ENCODE assay signal across 29 mouse cellular contexts in the genomic region with DNA sequence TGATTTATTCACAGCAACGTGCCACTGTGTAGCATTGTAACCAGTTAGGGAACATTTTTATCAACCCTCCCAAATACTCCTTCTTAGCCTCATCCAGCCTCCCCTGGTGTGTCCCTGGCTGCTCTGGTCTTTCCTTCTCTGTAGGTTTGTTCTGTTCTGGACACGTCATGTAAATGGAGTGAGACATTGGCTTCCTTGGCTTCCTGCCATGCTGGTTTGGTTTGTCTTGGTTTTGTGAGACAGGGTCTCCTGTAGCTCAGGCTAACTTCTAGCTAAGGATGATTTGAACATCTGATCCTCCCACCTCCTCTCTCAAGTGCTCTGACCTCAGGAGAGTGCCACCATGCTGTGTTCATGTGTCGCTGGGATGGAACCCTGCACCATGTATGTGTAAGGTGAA. TPM values are rescaled to one million over a fixed set of nuclear protein-coding genes. Genes with fewer than 3 reads are reported as not detected.
DNase-seq lines count a peak whose midpoint lies in the region; ATAC-seq and TF ChIP-seq lines count a peak whose summit lies in the region.
"Had no signal": no experiment of that assay in that cellular context is flagged by ENCODE, and none has a peak within 500 bp of the region (broad histone marks: within the 10 kb centered on the region; RNA-seq: fewer than 3 reads in every experiment).

No protein-coding gene starts in this region.

- H3K4me3 ChIP-seq in intestine, postnatal 0 days (ENCODE audit: low read depth, low read length) = no peak overlapping the region
- no peak overlapping the region for H3K4me3 ChIP-seq in intestine, embryonic 16.5 days (ENCODE audit: low read length)
- no peak overlapping the region for H3K4me3 ChIP-seq in kidney, embryonic 15.5 days (replicated peaks)
- H3K4me3 ChIP-seq: embryonic facial prominence, embryonic 10.5 days; embryonic facial prominence, embryonic 13.5 days; erythroblast, embryonic 14.5 days; forebrain, embryonic 12.5 days; forebrain, embryonic 15.5 days; heart, embryonic 12.5 days; heart, embryonic 15.5 days; hindbrain, embryonic 10.5 days; hindbrain, embryonic 13.5 days had no signal

- peak overlapping the region; percentile 79; the same call in 1 of the 2 replicates for H3K27ac ChIP-seq in intestine, postnatal 0 days (ENCODE audit: low read depth, low read length)
- H3K27ac ChIP-seq in intestine, embryonic 16.5 days (ENCODE audit: low read length) = no peak overlapping the region
- peak overlapping the region; percentile 82; the same call in 1 of the 2 replicates for H3K27ac ChIP-seq in kidney, embryonic 15.5 days
- H3K27ac ChIP-seq: embryonic facial prominence, embryonic 10.5 days; embryonic facial prominence, embryonic 13.5 days; forebrain, embryonic 15.5 days; heart, embryonic 15.5 days; hindbrain, embryonic 10.5 days; hindbrain, embryonic 13.5 days had no signal

- 76% methylated on average over 3 of the region's 3 CpGs for WGBS in intestine, postnatal 0 days
- 67% methylated on average over 3 of the region's 3 CpGs for WGBS in intestine, embryonic 16.5 days
- 74% methylated on average over 3 of the region's 3 CpGs for WGBS in kidney, embryonic 15.5 days

- no peak for DNase-seq in kidney, adult 18-20 months
- DNase-seq in kidney, postnatal 10 days = peak; percentile 32
- no peak for DNase-seq in kidney, postnatal 14 days
- DNase-seq in Muller cell, postnatal 12 days (ENCODE audit: inconsistent ontology term) = peak; percentile 47
- no peak for DNase-seq in T-cell, adult 2 months (ENCODE audit: low spot score)
- DNase-seq: adrenal gland, postnatal 10 days; B cell, adult 2 months; cerebellum, adult 18-20 months; cerebellum, adult 9-10 months; cerebellum, postnatal 36 days; embryo, embryonic 11 days; gastrocnemius, postnatal 25 days; heart, adult 18-20 months; heart, postnatal 10 days; heart, postnatal 36 days had no signal

- H3K27me3 ChIP-seq in intestine, postnatal 0 days (replicated peaks; ENCODE audit: control insufficient read depth, insufficient read depth, low read length) = no peaks in the 10 kb centered on the region
- H3K27me3 ChIP-seq in intestine, embryonic 16.5 days (replicated peaks; ENCODE audit: control insufficient read depth, insufficient read depth, low read length) = no peaks in the 10 kb centered on the region
- H3K27me3 ChIP-seq in kidney, embryonic 15.5 days = no peaks in the 10 kb centered on the region
- H3K27me3 ChIP-seq: CH12.LX; embryonic facial prominence, embryonic 13.5 days; forebrain, embryonic 12.5 days; forebrain, embryonic 15.5 days; heart, embryonic 12.5 days; heart, embryonic 15.5 days; hindbrain, embryonic 13.5 days had no signal

- no peak for TF ChIP-seq CTCF in intestine, postnatal 0 days (IDR thresholded peaks at IDR 0.05; ENCODE audit: low read depth)

- H3K36me3 ChIP-seq in intestine, postnatal 0 days (ENCODE audit: control insufficient read depth, insufficient read depth) = peaks cover 10% of the 10 kb centered on the region; the same call in 1 of the 2 replicates
- H3K36me3 ChIP-seq in intestine, embryonic 16.5 days (ENCODE audit: control insufficient read depth, insufficient read depth, low read length) = no peaks in the 10 kb centered on the region
- H3K36me3 ChIP-seq in kidney, embryonic 15.5 days = no peaks in the 10 kb centered on the region
- H3K36me3 ChIP-seq: embryonic facial prominence, embryonic 10.5 days; embryonic facial prominence, embryonic 13.5 days; forebrain, embryonic 12.5 days; forebrain, embryonic 15.5 days; hindbrain, embryonic 10.5 days; hindbrain, embryonic 13.5 days had no signal

- ATAC-seq in intestine, postnatal 0 days = no peak
- ATAC-seq in intestine, embryonic 16.5 days = no peak
- ATAC-seq in kidney, embryonic 15.5 days (replicated peaks; ENCODE audit: low FRiP score) = no peak
- ATAC-seq: forebrain, embryonic 15.5 days; hindbrain, embryonic 16.5 days had no signal

- no peaks in the 10 kb centered on the region for H3K9me3 ChIP-seq in intestine, postnatal 0 days (ENCODE audit: control insufficient read depth)
- peaks cover 4% of the 10 kb centered on the region; the same call in 1 of the 2 replicates for H3K9me3 ChIP-seq in intestine, embryonic 16.5 days (ENCODE audit: control insufficient read depth, low read length)
- no peaks in the 10 kb centered on the region for H3K9me3 ChIP-seq in kidney, embryonic 15.5 days (replicated peaks)
- H3K9me3 ChIP-seq: embryonic facial prominence, embryonic 13.5 days; forebrain, embryonic 15.5 days; heart, embryonic 15.5 days; hindbrain, embryonic 13.5 days had no signal

- peaks cover 3% of the 10 kb centered on the region; the same call in 1 of the 2 replicates for H3K4me1 ChIP-seq in intestine, postnatal 0 days (replicated peaks; ENCODE audit: control insufficient read depth, insufficient read depth, low read length)
- H3K4me1 ChIP-seq in intestine, embryonic 16.5 days (ENCODE audit: control insufficient read depth, insufficient read depth, low read length) = no peaks in the 10 kb centered on the region
- H3K4me1 ChIP-seq in kidney, embryonic 15.5 days = peaks cover 30% of the 10 kb centered on the region
- H3K4me1 ChIP-seq: embryonic facial prominence, embryonic 10.5 days; heart, embryonic 12.5 days; hindbrain, embryonic 10.5 days had no signal

- no peak overlapping the region for H3K9ac ChIP-seq in intestine, postnatal 0 days (ENCODE audit: low read depth, low read length)
- H3K9ac ChIP-seq in intestine, embryonic 16.5 days (ENCODE audit: low read depth, low read length) = no peak overlapping the region
- no peak overlapping the region for H3K9ac ChIP-seq in kidney, embryonic 15.5 days
- H3K9ac ChIP-seq: embryonic facial prominence, embryonic 13.5 days; forebrain, embryonic 12.5 days; forebrain, embryonic 15.5 days; heart, embryonic 12.5 days; heart, embryonic 15.5 days; hindbrain, embryonic 13.5 days had no signal

- no peak overlapping the region for H3K4me2 ChIP-seq in intestine, postnatal 0 days (replicated peaks; ENCODE audit: low read depth)
- H3K4me2 ChIP-seq in intestine, embryonic 16.5 days (ENCODE audit: low read depth, low read length) = no peak overlapping the region
- H3K4me2 ChIP-seq in kidney, embryonic 15.5 days = no peak overlapping the region
- H3K4me2 ChIP-seq: embryonic facial prominence, embryonic 13.5 days; forebrain, embryonic 12.5 days; forebrain, embryonic 15.5 days; heart, embryonic 12.5 days; heart, embryonic 15.5 days; hindbrain, embryonic 13.5 days had no signal

RNA-seq across cellular contexts. Expression of a gene that starts 21.8 kb away (rescaled TPM):
- polyA plus RNA-seq in intestine, postnatal 0 days (2015; fragmentation: Nextera tagmentation; extraction: Ambion mirVana) = 104 and 105 TPM in 2 replicates
- 43.7 and 49.5 TPM in 2 replicates for polyA plus RNA-seq in intestine, embryonic 16.5 days (2015; fragmentation: Nextera tagmentation; extraction: Ambion mirVana)
- polyA plus RNA-seq in kidney, embryonic 15.5 days (2015; fragmentation: Nextera tagmentation; extraction: Ambion mirVana) = 25.9 and 33.4 TPM in 2 replicates

RNA-seq across cellular contexts. Expression of a gene that starts 44.7 kb away (rescaled TPM):
- polyA plus RNA-seq in intestine, postnatal 0 days (2015; fragmentation: Nextera tagmentation; extraction: Ambion mirVana) = 1.1 and 1.3 TPM in 2 replicates
- 0.16 and 0.43 TPM in 2 replicates for polyA plus RNA-seq in intestine, embryonic 16.5 days (2015; fragmentation: Nextera tagmentation; extraction: Ambion mirVana)
- 0.43 and 0.53 TPM in 2 replicates for polyA plus RNA-seq in kidney, embryonic 15.5 days (2015; fragmentation: Nextera tagmentation; extraction: Ambion mirVana)

Comparison
In these comparisons a context has a peak if more than half of its experiments do, and no peak if none do; other contexts are left out.
1. DNase-seq: peak in kidney, postnatal 10 days (single experiment) and Muller cell, postnatal 12 days (single experiment); none in kidney, adult 18-20 months (single experiment), kidney, postnatal 14 days (single experiment) and T-cell, adult 2 months (single experiment).